Mouse (Mus musculus) granulocyte monocyte progenitor cell, adult 5-6 weeks (primary cell): ENCODE measurements at regions not wholly inside any gene's neighbourhood (a gene's known extent, or its start where the extent isn't known, plus 50 kb on each side); places are given as distances from the start of the nearest gene placed in this dataset.

Source experiments
- ATAC-seq: replicated peaks from 2 replicates; pipeline ENCODE4 v1.8.0; 2016; ENCODE audit warnings: mild to moderate bottlenecking, moderate TSS enrichment, inconsistent platforms; ENCODE audit not compliant: poor library complexity, severe bottlenecking

DNA sequence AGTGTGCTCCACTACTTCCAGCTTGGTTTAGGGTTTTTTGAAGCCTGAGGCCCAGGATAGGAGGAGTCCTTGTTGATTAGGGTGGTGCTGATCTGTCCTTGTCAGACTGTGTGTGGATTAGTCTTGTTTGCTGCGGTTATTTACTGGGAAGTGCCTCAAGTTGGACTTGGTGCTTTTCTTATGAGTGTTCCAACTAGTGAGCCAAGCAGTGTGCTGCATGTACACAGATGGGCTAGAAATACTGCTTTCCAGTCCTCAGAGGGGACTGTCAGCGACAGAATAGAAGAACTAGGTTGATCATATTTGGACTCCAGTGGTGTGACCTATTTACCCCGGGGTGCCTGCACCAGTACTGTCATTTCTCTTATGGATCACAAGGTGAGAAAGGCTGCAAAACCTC, 69.1 kb upstream of the Arhgap32 start:
- ATAC-seq, result no peak

DNA sequence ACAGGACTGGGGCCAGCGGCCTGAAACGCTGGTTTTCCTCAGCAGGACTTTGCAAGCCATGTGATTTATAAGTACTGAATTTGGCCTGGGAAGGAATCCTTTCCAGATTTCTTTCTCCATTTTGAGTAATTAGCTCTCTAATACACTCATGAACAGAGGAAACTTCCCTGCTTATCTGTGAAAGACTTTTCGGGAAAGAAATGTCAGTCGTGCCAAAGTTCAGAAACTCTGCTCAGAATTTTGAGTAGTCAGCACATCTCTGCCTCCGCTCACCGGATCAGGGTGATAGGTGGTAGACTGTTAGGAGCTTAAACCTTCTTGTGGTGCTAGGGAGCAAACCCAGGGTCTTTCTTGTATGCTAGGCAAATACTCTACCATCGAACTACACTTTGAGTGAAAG, 67.0 kb upstream of the Arhgap32 start:
- ATAC-seq, result no peak

DNA sequence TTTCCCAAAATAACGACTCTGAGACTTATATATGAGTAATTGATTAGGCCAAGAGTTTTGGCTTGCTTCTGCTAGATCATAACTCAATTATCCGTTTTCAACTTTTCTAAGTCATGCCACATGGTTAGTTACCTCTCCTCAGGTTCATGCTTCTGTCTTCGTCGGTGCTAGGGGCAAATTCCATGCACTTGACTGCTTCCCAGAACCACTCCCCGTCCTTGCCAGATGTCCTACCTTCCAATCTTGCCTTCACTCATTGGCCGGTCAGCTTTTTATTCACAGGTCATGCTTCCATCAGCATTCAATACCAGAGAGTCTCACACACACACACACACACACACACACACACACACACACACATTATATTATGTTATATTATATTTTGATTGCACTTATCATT, 66.4 kb upstream of the Arhgap32 start:
- no peak for ATAC-seq

DNA sequence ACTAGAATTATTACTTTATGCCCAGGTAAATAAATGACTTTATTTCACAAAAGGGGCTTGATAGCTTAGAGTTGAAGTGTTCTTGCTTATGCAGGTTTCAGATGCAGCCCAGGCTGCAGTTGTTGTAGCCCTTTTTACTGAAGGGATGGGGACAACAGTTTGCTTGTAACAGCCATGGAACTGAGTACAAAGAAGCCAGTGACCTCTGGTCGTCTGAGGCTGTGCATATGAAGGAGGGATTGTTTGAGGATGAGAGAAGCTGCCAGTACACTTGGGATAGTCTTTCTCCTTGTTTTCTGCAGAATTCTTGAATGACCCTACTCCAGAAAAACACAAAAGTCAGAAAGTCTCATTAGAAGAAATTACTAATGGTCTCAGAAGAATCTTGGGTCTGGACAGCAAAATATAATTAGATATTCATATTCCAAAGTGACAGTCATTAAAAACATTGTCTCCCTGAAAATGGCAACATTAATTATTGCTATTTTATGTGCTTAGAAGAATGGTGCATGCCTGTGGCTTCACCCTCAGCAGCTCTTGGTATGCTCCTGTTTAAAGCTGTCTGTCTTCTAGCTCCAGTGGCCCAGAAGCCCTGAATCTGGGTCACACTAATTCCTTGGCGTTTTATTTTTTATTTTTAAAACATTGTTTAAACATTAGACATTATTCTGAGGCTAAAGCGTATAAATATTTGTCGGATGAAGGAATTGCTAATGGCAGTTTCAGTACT, 61.9 kb upstream of the Arhgap32 start:
- ATAC-seq, result no peak

DNA sequence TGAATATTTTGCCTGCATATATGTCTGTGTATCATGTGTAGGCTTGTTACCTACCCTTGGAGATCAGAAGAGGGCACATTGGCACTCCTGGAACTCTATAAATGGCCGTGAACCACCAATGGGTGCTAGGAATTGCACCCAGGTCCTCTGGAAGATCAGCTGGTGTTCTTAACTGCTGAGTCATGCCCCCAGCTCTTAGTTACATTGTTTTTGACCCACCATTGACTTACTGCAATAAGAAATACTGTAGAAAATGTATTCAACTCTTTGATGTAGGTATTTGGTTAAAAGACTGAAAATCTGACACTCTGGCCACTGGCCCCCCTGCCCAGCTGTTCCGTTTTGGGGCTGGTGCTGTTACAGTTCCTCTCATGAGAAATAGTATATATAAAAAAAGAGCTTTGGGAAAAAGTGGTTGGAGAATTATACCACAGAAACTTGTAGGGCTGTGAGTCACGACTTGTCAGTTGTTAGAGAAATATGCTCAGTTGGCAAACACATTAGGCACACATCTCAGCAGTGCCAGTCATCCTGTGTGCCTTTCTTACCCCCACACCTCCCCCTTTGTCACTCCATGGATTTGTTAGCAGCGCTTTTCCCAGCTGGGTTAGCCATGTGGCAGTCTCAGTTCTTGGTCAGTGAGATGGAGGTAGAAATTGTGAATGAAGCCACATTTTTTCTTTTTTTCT, 58.4 kb upstream of the Arhgap32 start:
- ATAC-seq, result peak; percentile 35

DNA sequence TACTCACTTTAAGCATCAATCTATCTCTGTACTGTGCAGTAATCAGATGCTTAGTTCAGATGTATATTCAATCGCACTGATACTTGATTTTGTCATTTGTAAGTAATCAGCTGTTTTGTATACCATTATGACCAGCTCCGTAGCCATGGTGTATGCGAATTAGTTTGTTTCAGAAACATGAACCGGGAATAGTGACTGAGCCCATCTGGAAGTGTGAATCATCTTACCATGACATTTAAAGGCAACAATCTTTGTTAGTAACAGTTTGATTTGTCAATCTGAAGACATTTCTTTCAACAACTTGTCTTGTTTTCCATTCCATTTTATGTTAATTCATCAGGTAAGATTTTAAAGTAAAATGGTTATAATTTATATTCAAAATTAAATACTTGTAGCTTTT, 53.2 kb upstream of the Arhgap32 start:
- ATAC-seq, result no peak

DNA sequence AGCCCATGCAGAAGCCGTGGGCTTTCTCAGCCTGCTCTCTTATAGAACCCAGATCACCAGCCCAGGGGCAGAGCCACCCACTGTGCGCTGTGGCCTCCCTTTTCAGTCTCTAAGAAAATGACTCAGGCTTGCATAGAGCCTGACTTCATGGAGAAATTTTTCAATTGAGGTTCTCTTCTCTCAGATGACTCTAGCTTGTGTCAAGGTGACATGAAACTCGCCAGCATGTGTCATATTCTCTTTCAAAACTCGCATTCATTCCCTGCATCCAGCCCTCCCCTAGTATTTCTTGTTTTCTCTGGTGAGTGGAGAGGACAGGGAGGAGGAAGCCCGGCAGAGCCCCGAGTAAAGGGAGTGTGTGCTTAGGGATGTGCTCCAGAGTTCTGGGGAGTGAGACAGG, 52.4 kb upstream of the Arhgap32 start:
- ATAC-seq, result no peak

DNA sequence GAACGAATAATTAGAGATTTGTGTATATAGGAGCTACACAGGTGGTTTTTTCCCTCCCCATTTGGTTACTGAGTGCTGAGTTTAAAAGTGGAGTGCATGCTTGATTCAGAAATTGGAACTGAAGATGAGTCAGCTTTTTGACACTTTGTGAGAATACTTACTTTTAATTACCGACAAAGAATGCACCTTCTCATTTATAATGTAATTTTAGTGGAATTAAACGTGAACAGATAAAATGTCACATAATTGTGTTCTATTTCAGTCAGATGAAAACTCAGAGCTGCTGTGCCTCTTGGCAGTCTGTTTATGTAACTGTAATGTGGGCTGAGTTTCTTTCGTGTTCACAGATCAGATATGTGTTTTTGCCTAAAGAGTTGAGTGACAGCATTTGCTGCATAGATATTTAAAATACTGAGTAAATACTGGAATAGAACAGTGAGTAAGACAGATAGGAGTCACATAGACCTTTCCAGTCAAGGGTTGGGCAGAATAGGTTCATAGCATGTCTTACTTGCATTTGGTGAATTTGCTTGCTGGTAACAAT, 51.9 kb upstream of the Arhgap32 start:
- ATAC-seq, result no peak
